Mouse (Mus musculus) naive thymus-derived CD4-positive, alpha-beta T cell, adult 2 months (primary cell): ENCODE results near the gene Nsd2.

Experiments
- DNase-seq: peaks from one replicate; pipeline ENCODE4 v3.0.0-alpha.2; 2011; ENCODE audit warnings: low read depth

The Nsd2 gene

DNA sequence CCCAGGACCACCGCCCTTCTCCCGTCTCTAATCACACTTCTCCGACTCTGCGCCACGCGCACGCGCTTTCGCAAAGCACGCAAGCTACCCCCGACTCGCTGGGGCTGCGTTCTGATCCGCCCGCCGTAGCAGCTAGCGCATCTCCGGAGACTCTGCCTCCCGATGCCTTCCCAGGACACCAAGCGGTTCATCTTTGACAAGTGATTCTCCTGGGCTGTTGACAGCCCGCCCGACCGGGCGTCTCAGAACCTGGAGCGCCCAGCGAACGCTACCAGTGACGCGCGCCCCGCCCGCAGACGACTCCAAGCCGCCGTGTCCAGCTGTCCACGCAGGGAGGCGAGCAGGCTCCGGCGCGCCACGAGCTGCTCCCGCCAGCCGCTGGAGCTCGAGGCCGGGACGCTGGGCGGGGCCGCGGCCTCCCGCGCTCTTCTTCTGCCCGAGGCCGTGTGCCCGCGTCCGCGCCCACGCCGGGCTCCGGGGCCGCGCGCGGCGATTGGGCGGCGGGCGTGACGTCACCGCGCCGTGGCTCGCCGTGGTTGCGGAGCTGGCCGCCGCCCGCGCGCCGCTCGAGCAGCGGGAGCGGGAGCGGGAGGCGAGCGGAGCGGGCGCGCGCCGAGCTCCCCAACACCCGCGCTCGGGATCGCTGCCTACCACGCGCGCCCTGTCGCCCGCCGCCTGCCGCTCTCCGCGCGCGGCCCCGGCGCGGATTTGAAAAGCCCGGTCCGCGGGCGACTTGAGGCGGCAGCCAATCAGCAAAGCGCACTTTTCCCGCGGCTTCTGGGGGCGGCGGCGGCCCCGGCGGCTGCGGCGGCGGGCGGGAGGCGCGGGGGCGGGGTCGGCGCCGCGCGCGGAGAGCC is at the start of gene Nsd2:
Gene Nsd2, plus strand, starts transcription at position 850 of the 857 bp plus-strand sequence.
- peak; percentile 89 for DNase-seq

DNA sequence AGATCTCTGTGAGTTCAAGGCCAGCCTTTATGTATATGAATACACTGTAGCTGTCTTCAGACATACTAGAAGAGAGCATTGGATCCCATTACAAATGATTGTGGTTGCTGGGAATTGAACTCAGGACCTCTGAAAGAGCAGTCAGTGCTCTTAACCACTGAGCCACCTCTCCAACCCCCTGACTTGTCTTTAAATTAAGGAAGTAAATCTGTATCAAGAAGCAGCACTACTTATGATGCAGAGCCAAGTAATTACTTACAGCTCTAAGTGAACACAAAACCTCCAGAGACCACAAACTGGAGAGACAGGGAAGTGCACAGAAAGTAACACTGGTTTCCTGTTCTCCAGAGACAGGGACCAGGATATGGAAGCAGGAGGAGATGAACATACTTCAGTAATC is 43.3 kb upstream of the Nsd2 start:
- no peak for DNase-seq

DNA sequence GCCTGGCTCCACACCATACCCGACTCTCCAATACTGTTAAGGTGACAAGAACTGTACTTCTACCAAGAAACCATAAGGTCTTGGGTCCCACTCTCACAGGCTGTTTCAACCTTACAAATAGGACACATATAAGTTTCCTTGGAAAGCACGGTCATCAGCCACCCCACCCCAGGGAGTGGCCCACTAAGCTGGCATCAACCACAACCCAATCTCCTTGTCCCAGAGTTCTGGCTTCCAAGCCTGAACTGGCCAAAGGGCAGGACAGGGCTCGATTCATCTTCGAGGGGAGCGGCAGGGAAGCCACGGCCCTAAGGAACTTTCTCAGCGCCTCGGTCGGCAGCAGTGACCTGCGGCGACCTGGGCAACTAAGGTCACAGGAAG is 38.6 kb upstream of the Nsd2 start:
- no peak for DNase-seq

DNA sequence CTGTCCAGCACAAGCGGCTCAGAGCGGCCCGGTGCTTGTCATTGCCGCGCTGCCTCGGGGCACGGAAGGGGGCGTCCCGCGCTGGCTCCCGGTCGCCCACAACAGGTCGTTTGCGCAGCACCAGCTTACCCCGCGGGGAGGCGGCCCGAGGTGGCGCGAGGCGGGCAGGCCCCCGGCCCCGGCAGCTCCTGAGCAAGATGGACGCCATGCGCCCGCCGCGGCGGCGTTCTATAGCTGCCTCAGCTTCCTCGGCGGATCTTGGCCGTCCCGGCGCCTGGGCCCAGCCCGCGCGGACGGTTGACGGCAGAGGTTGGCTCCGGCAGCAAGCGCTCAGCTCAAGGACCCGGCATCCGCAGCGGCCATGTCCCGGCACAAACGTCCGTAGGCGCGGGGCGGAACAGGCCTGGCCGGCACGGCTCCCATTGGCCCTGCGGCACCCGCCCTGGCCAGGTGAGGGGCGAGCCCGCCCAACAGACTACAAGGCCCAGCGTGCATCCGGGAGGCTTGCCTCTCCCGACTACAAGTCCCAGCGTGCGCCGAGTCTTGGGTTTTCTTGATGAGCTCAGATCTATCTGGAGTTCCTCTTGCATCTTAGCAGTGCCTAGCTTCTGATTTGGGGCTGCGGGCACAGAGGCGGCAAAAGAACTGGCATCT is 38.1 kb upstream of the Nsd2 start, which contains the start of gene Letm1:
Gene Letm1, minus strand, starts transcription at position 473 of the 654 bp plus-strand sequence.
- peak; percentile 92 for DNase-seq

DNA sequence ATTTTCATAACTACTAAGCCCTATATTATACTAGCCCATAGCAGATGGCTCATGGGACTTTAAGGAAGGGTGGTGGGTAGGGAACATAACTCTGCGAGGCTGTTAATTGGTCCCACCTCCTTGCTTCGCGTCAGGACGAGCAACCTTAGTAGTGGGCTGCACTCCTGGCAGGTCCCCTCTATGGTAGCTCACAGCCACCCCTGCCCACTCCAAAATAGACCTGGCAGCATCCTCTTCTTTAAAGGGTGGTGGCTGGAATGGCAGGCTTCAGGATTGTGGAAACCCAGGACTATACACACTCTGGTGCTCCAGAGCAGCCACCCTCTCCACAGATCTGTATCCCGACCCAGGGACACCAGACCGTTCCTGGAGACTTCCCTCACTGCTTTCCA is 37.5 kb upstream of the Nsd2 start:
- DNase-seq, result no peak

DNA sequence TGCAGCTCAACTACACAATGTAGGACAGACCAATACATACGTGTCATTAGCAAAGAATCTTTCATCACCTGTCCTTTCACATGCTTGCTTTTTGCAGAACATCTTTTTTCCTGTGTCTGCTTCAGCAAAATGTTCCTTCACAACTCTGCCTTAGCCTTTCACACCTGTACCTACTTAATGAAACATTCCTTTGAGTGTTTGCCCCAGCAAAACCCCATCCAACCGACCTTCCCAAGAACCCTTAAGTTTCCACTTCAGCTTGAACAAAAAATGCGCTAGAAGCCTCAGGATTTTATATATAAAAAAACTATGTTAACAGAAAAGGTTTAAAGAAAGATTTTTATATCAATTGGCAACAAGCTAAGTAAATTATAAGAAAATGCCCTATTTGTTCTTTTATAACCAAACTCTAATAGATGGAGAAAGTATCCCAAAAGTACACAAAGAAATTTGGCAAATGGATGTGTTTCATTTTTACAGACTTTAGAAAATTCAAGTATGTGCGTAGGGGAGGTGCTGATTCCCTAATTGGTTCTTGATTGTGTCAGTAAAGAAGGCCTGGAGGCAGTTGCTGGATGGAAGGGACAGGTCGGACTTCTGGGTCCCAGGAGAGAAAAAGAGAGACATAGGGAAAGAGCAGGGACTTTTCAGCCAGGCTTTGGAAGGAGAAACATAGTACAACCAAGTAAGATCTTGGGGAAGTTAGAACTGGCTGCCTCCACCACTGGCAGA is 28.4 kb upstream of the Nsd2 start:
- no peak for DNase-seq

DNA sequence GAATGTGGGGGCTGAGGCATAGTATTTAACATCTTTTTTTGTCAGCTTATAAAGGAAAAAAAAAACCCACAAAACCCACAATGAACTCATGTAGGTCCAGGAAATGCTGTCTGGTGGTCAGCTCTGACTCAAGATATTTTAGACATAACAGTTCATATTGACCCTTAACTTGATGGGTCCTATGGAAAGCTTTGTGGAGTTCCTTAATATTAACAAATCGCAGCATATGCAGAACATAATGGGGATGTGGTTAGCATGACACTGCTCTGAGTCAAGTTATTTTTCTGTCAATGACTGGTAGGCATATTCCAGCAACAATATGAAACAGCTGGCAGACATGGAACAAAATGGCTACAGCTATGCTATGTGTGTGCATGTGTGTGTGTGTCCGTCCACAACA is 17.2 kb upstream of the Nsd2 start:
- DNase-seq, result no peak

DNA sequence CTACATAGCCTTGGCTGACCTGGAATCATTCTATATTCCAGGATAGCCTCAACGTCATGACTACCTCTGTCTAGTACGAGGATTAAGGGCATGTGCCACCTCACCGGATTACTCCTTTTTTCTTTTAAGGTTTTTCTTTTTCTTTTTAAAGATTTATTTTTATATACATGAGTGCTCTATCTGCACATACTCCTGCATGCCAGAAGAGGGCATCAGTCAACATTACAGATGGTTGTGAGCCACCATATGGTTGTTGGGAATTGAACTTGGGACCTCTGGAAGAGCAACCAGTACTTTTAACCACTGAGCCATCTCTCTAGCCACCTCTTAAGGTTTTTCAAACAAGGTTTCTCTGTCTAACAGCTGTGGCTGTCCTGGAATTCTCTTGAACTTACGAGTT is 9.0 kb upstream of the Nsd2 start:
- DNase-seq, result peak; percentile 22

DNA sequence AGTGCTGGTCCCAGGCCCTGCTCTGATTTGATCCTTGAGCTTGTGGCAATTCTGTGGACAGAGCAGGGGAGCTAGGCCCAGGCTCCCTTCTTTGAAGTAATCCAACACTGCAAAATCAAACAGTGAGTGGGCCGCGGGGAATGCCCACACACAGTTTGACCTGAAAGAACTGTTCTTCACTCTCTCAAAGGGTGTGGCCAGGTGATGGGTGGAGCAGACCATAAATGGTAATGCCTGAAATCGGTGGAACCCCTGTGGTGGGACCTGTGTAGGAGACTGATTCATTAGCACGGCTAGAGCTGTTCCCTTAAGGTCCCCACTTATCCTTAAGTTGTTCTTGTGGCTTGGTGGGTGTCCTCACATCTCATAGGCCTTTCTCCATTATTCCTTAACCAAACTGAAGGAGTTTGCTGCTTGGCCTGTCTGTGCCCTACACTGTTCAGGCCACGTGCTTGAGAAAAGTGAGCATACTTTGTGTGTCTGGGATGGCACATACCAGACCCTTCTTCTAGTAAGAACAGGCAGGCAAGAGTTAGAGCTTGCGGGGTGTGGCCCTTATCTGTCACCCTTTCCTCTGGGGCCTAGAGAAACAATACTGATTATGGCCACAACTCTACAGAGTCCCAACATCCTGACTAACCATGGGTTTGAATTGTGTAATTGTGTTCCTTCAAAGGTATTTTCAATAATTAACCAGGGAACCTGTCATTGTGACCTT is 4.4 kb upstream of the Nsd2 start:
- DNase-seq, result no peak

DNA sequence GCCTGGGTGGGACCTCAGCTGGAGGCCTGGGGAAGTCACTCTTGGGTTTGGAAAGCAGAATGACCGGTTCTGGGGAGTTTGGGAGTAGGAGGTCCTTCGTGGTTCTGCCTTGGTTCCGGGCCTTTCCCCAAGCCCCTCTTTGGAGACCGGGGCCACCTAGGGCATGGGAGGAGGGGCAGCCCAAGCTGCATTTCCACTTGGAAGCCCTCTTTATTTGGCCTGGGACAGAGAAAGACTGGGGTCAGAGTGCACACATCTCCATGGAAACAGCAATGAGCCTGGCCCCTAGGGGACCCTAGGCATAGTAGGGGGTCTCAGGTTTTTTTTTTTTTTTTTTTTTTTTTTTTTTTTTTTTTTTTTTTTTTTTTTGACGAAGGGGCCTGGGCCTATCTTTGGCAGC is 2.4 kb upstream of the Nsd2 start:
- no peak for DNase-seq

DNA sequence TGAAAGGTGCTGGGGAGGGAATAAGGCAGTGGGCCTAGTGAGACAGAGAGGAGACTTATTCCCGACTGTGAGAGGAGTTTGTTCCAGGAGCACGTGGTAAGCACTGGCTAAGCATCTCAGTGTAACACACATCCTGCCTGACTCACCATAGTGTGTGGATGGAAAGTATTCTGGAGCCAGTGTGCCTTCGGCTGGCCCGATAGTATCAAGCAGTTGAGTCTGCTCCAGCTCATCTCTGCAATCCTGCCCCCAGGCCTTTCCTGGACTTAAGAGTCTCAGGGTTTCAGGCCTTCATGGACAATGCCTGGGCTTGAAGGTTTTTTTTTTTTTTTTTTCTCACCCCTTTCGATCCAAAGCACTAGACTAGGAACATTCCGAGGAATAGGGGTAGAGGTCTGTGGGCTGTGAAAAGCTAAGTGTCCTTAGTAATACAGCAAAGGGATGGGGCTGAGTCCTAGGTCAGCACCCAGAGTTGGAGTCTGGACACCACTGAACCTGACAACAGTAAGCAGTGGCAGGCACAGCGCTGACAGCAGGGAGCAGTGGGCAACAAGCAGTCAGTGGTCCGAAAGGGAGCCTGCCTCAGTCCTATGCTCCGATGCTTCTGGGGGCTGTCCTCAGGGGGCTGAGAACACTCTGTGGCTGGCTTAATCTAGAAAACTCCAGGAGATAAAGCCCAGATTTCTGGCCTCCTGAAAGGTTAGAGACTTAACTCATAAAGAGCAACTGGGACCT is 1.2 kb upstream of the Nsd2 start:
- peak; percentile 34 for DNase-seq

DNA sequence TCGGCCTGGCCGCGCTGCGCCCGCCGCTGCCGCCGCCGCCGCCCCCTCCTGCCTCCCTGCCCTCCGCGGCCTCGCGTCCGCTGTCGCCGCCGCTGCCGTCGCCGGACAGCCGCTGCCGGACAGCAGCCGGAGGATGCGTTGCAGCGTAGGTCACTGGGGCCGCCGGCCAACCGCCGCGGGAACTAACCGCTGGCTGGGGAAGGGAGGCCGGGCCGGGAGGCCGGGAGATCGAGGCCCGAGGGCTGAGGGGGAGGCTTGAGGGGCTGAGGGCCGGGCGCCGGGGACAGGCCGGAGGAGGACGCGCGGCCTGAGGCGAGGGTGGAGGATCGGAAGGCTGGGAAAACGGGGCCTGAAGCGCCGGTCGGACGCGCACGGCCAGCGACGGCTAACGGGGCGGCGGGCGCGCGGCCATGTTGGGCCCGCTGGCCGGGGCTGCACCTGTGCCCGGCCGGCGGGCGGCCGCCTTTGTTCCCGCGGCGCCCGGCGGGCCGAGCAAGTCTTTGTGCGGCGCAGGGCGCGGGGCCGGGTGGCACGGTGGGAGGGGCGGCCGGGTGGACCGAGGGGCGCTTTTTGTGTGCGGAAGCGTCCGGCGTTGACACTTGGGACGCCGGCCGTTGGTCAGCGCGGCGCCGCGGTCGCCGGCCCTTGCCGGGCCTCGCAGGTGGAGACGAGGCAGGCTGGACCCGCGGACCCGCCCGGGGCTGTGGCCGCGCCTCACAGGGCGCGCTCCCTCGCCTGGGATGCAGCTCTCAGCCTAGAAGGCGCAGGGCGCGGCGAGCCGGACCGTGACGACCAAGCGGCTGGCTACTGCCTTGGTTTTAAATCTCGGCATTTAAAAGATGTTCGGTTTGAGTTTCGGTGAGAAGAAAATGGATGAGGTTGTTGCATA is 452 bp downstream of the Nsd2 start:
- DNase-seq, result peak; percentile 58

DNA sequence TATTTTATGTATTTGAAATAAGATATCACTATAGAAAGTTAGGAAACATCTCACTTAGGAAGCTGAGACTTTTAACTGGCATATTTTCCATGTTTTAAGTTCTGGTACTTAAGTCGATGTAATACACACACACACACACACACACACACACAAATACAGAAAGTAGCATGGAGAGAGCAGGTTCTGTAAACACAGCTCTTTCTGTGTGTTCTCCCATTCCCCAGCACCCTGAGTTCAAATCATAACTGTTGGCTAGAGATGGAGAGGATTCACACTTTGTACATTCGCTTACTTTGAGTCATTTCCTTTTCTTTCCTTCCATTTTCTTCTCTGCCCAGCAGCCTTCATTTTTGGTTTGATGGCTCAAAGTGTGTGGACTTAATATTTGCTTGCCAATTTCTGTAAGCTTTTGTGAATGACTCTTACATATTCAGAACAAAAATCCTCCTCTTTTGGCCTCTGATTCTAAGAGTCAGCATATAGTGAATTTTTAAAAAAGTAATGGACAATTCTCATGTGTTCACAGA is 1.4 kb downstream of the Nsd2 start:
- no peak for DNase-seq

DNA sequence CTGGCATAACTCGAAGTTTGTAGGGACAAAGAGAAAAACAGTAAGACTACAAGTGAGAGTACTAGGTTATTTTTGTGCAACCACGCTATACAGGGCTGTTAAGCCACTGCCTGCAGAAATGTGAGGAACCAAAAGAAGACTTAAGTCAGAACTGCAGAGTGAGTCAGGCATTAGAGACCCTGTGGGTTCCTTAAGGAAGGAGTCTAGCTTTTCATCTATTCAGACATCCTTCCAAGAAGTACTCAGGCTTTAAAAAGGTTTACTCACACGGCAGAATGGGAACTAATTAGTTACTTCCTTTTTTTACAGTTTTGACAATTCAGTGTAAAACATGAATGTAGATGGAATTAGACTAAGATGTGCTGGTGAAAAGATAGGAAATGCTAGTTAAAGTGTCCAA is 1.9 kb downstream of the Nsd2 start:
- peak; percentile 18 for DNase-seq

DNA sequence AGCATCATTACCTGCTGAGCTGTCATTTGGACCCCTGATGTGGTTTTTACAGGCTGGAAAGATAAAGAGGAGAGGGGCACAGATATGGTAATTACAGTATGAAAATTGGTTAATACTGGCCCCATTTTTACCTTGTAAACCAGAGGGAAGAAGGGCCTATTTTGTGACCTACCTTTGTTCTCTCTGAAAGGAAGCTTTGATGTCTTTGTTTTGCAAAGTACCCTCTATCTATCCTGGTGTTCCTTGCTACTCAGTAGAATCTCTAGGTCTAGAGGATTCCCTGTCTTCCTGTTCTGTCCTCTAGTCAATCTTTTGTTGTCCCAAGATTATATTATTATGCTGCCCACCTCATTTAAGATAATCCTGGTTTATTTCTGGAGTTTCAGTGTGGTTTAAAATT is 5.5 kb downstream of the Nsd2 start:
- DNase-seq, result no peak

DNA sequence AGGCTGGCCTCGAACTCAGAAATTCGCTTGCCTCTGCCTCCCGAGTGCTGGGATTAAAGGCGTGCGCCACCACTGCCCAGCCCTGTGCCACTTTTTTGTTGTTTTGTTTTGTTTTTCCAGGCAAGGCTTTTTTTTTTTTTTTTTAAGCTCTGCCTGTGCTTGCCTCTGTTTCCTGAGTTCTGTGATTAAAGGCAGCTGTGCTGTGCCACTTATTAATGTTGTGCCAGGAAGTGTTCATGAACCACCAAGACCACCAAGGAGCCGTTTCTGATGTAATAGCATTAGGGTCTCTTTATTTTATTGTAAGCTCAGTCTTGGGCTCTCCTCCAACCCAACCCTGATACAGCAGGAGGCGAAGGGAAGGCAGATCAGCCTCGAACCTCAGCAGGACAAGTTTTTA is 7.6 kb downstream of the Nsd2 start:
- DNase-seq, result no peak

DNA sequence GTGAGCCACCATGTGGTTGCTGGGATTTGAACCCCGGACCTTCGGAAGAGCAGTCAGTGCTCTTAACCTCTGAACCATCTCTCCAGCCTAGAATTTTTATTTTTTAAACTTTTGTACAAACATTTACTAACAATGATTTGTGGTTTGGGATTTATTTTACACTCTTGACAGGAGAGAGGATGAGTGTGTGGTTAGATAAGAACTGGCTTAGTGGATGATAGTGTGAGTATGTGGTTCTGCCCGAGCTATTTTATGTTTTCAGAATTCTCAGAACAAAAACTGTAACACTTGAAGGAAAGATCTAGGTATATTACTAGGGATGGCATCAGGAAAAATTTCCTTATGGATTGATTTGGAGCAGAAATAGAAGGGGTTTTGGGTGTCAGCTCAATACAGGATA is 9.4 kb downstream of the Nsd2 start:
- no peak for DNase-seq

DNA sequence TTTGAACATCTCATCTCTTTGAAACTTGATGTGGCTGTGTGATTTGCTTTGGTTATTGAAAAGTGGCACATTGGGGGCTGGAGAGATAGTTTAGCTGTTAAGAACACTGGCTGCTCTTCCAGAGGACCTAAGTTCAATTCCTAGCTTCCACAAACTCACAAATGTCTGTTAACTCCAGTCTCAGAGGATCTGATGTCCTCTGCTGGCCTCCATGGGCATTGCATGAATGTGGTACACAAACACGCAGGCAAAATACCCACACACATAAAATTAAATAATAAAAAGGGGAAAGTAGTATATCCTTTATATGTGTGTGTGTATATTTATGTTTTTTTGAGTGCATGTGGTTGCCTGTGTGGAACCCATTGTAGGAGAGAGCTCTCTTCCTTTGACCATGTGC is 10.3 kb downstream of the Nsd2 start:
- DNase-seq, result peak; percentile 50

DNA sequence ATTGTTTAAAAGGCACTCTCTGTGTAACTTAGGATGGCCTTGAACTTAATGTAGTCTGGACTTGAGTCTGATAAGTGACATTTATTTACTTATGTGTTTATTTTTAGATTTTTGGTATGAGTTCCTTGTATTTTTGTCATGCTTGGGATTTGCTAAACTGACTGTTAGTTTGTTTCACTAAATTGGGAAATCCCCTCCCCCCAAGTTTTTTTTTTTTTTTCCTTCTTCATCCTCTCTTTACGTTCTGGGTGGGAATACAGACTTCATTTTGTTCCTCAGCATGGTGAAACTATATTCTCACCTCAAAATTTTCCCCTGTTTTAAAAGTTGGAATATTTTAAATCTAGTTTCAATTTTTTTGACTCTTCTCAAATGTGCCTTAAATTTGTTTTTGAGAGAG is 20.8 kb downstream of the Nsd2 start:
- no peak for DNase-seq

DNA sequence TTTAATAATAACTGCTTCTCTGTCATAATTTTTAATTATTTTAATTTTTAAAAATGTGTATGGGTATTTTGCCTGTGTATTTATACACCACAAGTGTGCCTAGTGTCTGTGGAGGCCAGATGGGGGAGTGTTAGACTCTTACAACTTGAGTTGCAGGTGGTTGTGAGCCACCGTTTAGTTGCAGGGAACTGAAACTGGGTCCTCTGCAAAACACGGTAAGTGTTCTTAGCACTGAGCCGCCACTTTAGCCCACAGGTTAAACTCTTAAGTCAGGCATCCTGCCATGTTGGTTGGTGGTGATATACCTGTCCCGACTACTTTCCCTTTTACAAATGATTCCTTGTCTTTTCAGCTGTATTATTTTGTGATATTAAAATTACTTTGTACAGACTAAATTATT is 22.0 kb downstream of the Nsd2 start:
- no peak for DNase-seq
